ENCODE assay signal across 24 mouse cellular contexts in genomic region chr3:136887741-136888140, GRCm38 (mm10).
DNase-seq lines count a peak whose midpoint lies in the region; ATAC-seq and TF ChIP-seq lines count a peak whose summit lies in the region.
"Had no signal": no experiment of that assay in that cellular context is flagged by ENCODE, and none has a peak within 500 bp of the region (broad histone marks: within the 10 kb centered on the region; RNA-seq: fewer than 3 reads in every experiment).

No protein-coding gene starts in this region.

- no peak overlapping the region for H3K9ac ChIP-seq in heart, embryonic 11.5 days (ENCODE audit: low read depth, low read length)
- H3K9ac ChIP-seq: embryonic facial prominence, embryonic 12.5 days; forebrain, embryonic 13.5 days; forebrain, embryonic 15.5 days had no signal

- no peaks in the 10 kb centered on the region for H3K9me3 ChIP-seq in heart, embryonic 11.5 days (replicated peaks; ENCODE audit: control insufficient read depth, low read length)
- H3K9me3 ChIP-seq: embryonic facial prominence, embryonic 10.5 days; embryonic facial prominence, embryonic 12.5 days; forebrain, embryonic 13.5 days; forebrain, embryonic 15.5 days; G1E had no signal

- no peaks in the 10 kb centered on the region for H3K36me3 ChIP-seq in heart, embryonic 11.5 days (ENCODE audit: control insufficient read depth, insufficient read depth, low read length)
- H3K36me3 ChIP-seq in kidney, adult 2 months (ENCODE audit: control insufficient read depth, insufficient read depth, low read length), result peaks cover 3% of the 10 kb centered on the region
- H3K36me3 ChIP-seq in thymus, adult 2 months (ENCODE audit: control insufficient read depth, insufficient read depth, low read length), result no peaks in the 10 kb centered on the region
- H3K36me3 ChIP-seq: embryonic facial prominence, embryonic 10.5 days; embryonic facial prominence, embryonic 12.5 days; forebrain, embryonic 15.5 days had no signal

- H3K4me1 ChIP-seq in heart, embryonic 11.5 days (ENCODE audit: control insufficient read depth, insufficient read depth, low read length), result peaks cover 4% of the 10 kb centered on the region; the same call in 1 of the 2 replicates
- H3K4me1 ChIP-seq in kidney, adult 2 months (ENCODE audit: control insufficient read depth, insufficient read depth, low read length), result no peaks in the 10 kb centered on the region
- H3K4me1 ChIP-seq in thymus, adult 2 months (replicated peaks; ENCODE audit: control insufficient read depth, insufficient read depth, low read length), result no peaks in the 10 kb centered on the region
- H3K4me1 ChIP-seq: embryonic facial prominence, embryonic 10.5 days; embryonic facial prominence, embryonic 12.5 days; forebrain, embryonic 13.5 days; forebrain, embryonic 15.5 days had no signal

- TF ChIP-seq CTCF in kidney, adult 2 months (conservative IDR thresholded peaks at IDR 0.05; ENCODE audit: insufficient read depth, insufficient read length, low read depth, low read length), result no peak
- no peak for TF ChIP-seq CTCF in thymus, adult 2 months (IDR thresholded peaks at IDR 0.05; ENCODE audit: borderline replicate concordance, control insufficient read depth, extremely low read depth, insufficient read depth, low read length, poor library complexity)

- peak; percentile 90 for DNase-seq in heart, adult 11 months
- DNase-seq in kidney, adult 2 months, result peak; percentile 7
- DNase-seq in kidney, postnatal 10 days, result no peak
- DNase-seq in thymus, adult 2 months, result no peak
- no peak for DNase-seq in thymus, postnatal 4 days
- DNase-seq: adrenal gland, adult 8-10 months; adrenal gland, postnatal 14 days; adrenal gland, postnatal 36 days; B cell, adult 2 months; cerebellum, adult 11-12 months; cerebellum, adult 2 months; cerebellum, adult 9-10 months; cerebellum, postnatal 10 days; cerebellum, postnatal 25 days had no signal

- no peak for TF ChIP-seq POLR2A in kidney, adult 2 months (IDR thresholded peaks at IDR 0.05; ENCODE audit: low read depth, low read length)
- no peak for TF ChIP-seq POLR2A in thymus, adult 2 months (IDR thresholded peaks at IDR 0.05; ENCODE audit: control insufficient read depth, extremely low read depth, insufficient read depth, low read length, poor library complexity)

- WGBS in heart, embryonic 11.5 days (ENCODE audit: insufficient replicate concordance), result 86% methylated on average over 9 of the region's 9 CpGs
- WGBS in kidney, adult 2 months, result 75% methylated on average over 9 of the region's 9 CpGs
- WGBS in thymus, adult 2 months, result 93% methylated on average over 9 of the region's 9 CpGs

- no peak overlapping the region for H3K27ac ChIP-seq in heart, embryonic 11.5 days (ENCODE audit: low read depth, low read length)
- H3K27ac ChIP-seq in kidney, adult 2 months (ENCODE audit: insufficient read depth, low read depth, low read length), result no peak overlapping the region
- peak overlapping the region; percentile 25; the same call in 1 of the 2 replicates for H3K27ac ChIP-seq in thymus, adult 2 months (ENCODE audit: control insufficient read depth, insufficient read depth, low read length)
- H3K27ac ChIP-seq: embryonic facial prominence, embryonic 10.5 days; embryonic facial prominence, embryonic 12.5 days; forebrain, embryonic 13.5 days; forebrain, embryonic 15.5 days had no signal

- H3K4me3 ChIP-seq in heart, embryonic 11.5 days (ENCODE audit: low read depth, low read length), result no peak overlapping the region
- H3K4me3 ChIP-seq in kidney, adult 2 months (ENCODE audit: insufficient read depth, low read depth, low read length), result no peak overlapping the region
- no peak overlapping the region for H3K4me3 ChIP-seq in thymus, adult 2 months (ENCODE audit: control insufficient read depth, insufficient read depth, low read length)
- H3K4me3 ChIP-seq: embryonic facial prominence, embryonic 10.5 days; embryonic facial prominence, embryonic 12.5 days; forebrain, embryonic 13.5 days; forebrain, embryonic 15.5 days had no signal

- no peak overlapping the region for H3K4me2 ChIP-seq in heart, embryonic 11.5 days
- H3K4me2 ChIP-seq: embryonic facial prominence, embryonic 12.5 days; forebrain, embryonic 13.5 days; forebrain, embryonic 15.5 days had no signal

- ATAC-seq in heart, embryonic 11.5 days (replicated peaks; ENCODE audit: insufficient number of reproducible peaks, low FRiP score, low TSS enrichment), result no peak
- ATAC-seq: activated CD4-positive, CD25-positive, alpha-beta regulatory T cell, adult 4 months; CD4-positive, CD25-positive, alpha-beta regulatory T cell, adult 4 months; forebrain, embryonic 13.5 days; forebrain, embryonic 15.5 days; Patski had no signal

- H3K27me3 ChIP-seq in heart, embryonic 11.5 days (ENCODE audit: control insufficient read depth, insufficient read depth, low read length), result no peaks in the 10 kb centered on the region
- H3K27me3 ChIP-seq in kidney, adult 2 months (replicated peaks; ENCODE audit: control insufficient read depth, insufficient read depth, low read length), result no peaks in the 10 kb centered on the region
- no peaks in the 10 kb centered on the region for H3K27me3 ChIP-seq in thymus, adult 2 months (ENCODE audit: control insufficient read depth, insufficient read depth, low read length)
- H3K27me3 ChIP-seq: CH12.LX; embryonic facial prominence, embryonic 12.5 days; forebrain, embryonic 13.5 days; forebrain, embryonic 15.5 days; Patski had no signal

Comparison
In these comparisons a context has a peak if more than half of its experiments do, and no peak if none do; other contexts are left out.
1. DNase-seq: peak in heart, adult 11 months (single experiment) and kidney, adult 2 months (single experiment); none in kidney, postnatal 10 days (single experiment), thymus, adult 2 months (single experiment) and thymus, postnatal 4 days (single experiment).